Mouse (Mus musculus) heart, embryonic 10.5 days (tissue): ENCODE measurements around the gene 2210016L21Rik. TPM values are rescaled to one million over a fixed set of nuclear protein-coding genes. Genes with fewer than 3 reads are reported as not detected.
"Not testable (repeated sequence)": the region's sequence is repeated elsewhere in the genome, so short reads cannot be mapped to it uniquely, and the experiment has no call there.

Source experiments
- DNase-seq: peaks from one replicate; pipeline ENCODE4 v3.0.0-alpha.2; 2017; ENCODE audit warnings: low spot score
- H3K27ac ChIP-seq: fragments of 300-500 bp; sonication (generic); 2 replicates; pipeline ENCODE4 v1.5.1; 2016; ENCODE audit warnings: mild to moderate bottlenecking
- H3K27me3 ChIP-seq: fragments of 300-500 bp; sonication (generic); 2 replicates; pipeline ENCODE4 v1.6.1; 2016; ENCODE audit warnings: mild to moderate bottlenecking; ENCODE audit not compliant: poor library complexity, insufficient read depth, severe bottlenecking
- H3K36me3 ChIP-seq: fragments of 300-500 bp; sonication (generic); 2 replicates; pipeline ENCODE4 v1.6.1; 2016; ENCODE audit warnings: mild to moderate bottlenecking, moderate library complexity
- H3K4me1 ChIP-seq: fragments of 300-500 bp; sonication (generic); 2 replicates; pipeline ENCODE4 v1.6.1; 2016; ENCODE audit warnings: mild to moderate bottlenecking
- H3K4me3 ChIP-seq: fragments of 300-500 bp; sonication (generic); 2 replicates; pipeline ENCODE4 v1.5.1; 2016; ENCODE audit warnings: mild to moderate bottlenecking, moderate library complexity
- H3K9me3 ChIP-seq: fragments of 300-500 bp; sonication (generic); 2 replicates; pipeline ENCODE4 v1.6.1; 2016; ENCODE audit warnings: mild to moderate bottlenecking, moderate library complexity
- WGBS: fragments of 180-500 bp; shearing (Covaris S2); methylation state at CpG from one replicate; pipeline ENCODE4 v1.1.7; 2016; 5-methylcytosine and 5-hydroxymethylcytosine counted together
- polyA plus RNA-seq: library from polyadenylated mRNA; unstranded; fragments of >200 nt; fragmentation: Nextera tagmentation; extraction: Ambion mirVana; gene quantifications from 2 replicates; pipeline ENCODE4 v1.2.1, GENCODE M21; 2016

Gene 2210016L21Rik
- 30.1 and 33.0 TPM in 2 replicates for polyA plus RNA-seq

DNA sequence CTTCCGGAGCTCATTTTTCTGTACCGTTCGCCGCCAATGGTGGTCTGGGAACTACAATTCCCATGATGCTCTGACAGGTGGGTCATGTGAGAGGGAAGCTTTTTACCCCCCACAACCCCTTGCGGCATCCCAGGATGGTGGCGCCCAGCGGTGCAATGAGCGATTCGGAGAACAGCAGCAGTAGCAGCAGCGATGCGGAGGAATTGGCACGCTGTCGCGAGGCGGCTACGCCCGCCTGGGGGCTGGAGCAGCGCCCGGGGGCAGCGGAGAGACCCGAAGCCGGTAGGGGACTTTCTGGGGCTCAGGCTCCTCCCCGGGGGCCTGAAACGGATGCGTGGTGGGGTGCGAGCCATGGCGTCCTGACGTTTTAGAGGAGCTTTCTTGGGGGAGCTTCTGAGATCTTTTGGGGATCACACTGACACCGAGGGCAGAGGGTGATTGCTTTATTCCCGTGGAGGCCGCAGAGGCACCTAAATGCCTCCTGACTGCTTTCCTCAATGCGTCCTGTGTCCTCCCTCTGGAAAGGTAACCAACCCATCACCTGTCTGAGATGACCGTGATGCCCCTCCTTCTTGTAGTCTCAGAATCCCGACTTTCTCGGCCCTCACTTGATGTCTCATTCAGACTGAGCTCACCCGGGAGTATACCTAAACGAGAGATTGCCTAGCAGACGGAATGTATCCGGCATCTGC, at the start of gene 2210016L21Rik:
TSS of gene 2210016L21Rik (plus strand) at position 85 of the 692 bp plus-strand sequence.
- Histone ChIP-seq H3K36me3 (peaks cover 25% of the 10 kb centered on the region), H3K27me3 (no peaks in the 10 kb centered on the region), H3K4me3 (peak within 1 kb of the TSS; percentile 96), H3K27ac (peak within 1 kb of the TSS; percentile 97), H3K4me1 (peaks cover 8% of the 10 kb centered on the region; the same call in 1 of the 2 replicates), H3K9me3 (no peaks in the 10 kb centered on the region)
- DNase-seq, result peak; percentile 97
- WGBS, result 2% methylated on average over 39 of the region's 39 CpGs

DNA sequence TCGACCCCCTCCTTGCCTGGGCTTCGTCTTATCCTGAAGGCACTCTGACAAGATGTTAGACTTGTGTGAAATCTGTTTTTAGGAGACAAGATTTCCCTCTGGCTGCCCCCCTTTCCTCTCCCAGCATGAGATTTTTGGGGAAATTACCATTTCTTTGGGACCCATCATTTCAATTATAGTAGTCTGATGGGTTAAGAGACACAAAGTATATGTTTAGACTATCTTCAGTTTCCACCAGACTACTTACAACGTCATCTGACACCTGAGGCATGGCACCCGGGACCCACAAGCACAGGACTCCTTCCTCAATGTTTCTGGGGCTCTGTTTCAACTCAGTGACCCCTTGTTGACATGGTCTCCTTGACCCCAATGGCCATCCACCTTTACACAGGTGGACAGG, 46.4 kb upstream of the 2210016L21Rik start:
- no peaks in the 10 kb centered on the region for H3K36me3 ChIP-seq
- no peak for DNase-seq
- H3K27ac ChIP-seq, result no peak overlapping the region
- H3K27me3 ChIP-seq, result 0 out of 2 replicates have a peak, but pooled peaks cover 6% of the 10 kb centered on the region
- no peak overlapping the region for H3K4me3 ChIP-seq
- 74% methylated on average over 4 of the region's 4 CpGs for WGBS
- H3K4me1 ChIP-seq, result peaks cover 11% of the 10 kb centered on the region; the same call in 1 of the 2 replicates
- H3K9me3 ChIP-seq, result no peaks in the 10 kb centered on the region

DNA sequence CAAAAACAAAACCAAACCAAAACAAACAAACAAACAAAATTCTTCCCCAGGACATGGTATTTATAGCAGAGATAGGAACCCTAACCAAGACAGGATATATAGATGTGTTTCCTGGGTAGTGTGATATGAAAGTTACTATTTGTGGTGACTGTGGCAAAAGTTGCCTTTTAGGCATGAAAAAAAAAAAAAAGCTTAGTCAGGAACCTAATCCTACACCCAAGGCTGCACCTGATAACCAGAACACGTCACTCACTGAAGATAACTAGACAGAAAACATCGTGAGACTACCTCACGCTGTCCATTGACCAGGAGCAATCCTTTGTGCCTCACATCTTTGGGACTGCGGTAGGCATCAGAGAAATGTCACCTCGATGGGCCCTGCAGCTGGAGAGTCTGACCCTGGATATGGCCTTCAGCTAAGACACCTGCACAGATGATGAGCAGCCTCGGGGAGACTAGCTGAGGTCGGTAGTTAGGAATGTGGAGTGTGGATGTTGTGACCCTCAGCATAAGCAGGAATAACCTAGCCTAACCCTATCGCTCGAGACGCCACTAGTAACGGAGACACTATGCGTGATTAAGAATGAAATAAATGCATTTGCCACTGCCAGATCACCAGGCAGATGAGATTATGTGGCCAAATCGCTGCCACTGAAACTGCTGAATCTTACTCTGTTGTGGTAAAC, 45.1 kb upstream of the 2210016L21Rik start, which contains the start of gene Oasl2:
TSS of gene Oasl2 (plus strand) at position 249 of the 686 bp plus-strand sequence.
- H3K27ac ChIP-seq, result no peak within 1 kb of the TSS; the same call in 1 of the 2 replicates
- H3K27me3 ChIP-seq, result 0 out of 2 replicates have a peak, but pooled peaks cover 6% of the 10 kb centered on the region
- no peak for DNase-seq
- WGBS, result 49% methylated on average over 13 of the region's 13 CpGs
- H3K4me1 ChIP-seq, result peaks cover 11% of the 10 kb centered on the region; the same call in 1 of the 2 replicates
- no peaks in the 10 kb centered on the region for H3K36me3 ChIP-seq
- no peaks in the 10 kb centered on the region for H3K9me3 ChIP-seq
- peak within 1 kb of the TSS; percentile 23; the same call in 1 of the 2 replicates for H3K4me3 ChIP-seq

DNA sequence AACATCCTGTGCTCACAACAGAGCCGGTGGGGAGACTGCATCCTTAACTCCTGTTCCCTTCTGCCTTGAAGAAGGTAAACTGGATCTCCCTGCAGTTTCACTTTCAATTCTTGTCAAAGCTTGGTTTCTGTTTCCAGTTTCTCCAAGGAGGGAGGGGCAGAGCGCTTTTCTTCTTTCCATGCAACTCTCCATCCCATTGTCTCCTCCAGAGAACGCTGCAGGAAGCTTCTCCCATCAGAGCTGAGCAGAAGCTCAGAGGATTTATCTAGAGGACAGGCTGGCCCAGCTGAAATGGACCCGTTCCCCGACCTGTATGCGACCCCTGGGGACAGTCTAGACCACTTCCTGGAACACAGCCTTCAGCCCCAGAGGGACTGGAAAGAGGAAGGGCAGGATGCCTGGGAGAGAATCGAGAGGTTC, 44.6 kb upstream of the 2210016L21Rik start:
- Histone ChIP-seq H3K27ac (no peak overlapping the region; the same call in 1 of the 2 replicates), H3K9me3 (no peaks in the 10 kb centered on the region), H3K4me1 (peaks cover 11% of the 10 kb centered on the region; the same call in 1 of the 2 replicates), H3K27me3 (0 out of 2 replicates have a peak, but pooled peaks cover 6% of the 10 kb centered on the region), H3K4me3 (peak overlapping the region; percentile 23; the same call in 1 of the 2 replicates), H3K36me3 (no peaks in the 10 kb centered on the region)
- WGBS, result 11% methylated on average over 7 of the region's 7 CpGs
- DNase-seq, result no peak

DNA sequence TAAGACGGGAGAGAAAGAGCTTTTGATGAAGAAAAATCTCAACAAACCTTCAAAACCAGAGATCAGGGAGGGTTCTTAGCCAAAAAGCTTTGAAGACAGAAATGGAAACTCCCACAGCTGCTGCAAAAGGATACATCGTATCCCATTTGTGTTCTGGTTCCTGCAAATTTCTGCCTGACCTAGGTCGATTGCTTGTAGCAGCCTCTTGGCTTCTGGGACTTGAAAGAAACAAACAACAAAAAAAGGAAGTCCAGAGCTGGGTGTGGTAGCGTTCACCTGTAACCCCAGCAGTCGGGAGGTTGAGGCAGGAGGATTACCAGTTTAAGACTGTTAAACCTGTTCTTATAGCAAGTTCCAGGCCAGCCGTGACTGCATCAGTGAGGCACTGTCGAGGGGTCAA, 43.1 kb upstream of the 2210016L21Rik start:
- DNase-seq, result no peak
- WGBS, result 79% methylated on average over 7 of the region's 7 CpGs
- Histone ChIP-seq H3K27ac (no peak overlapping the region), H3K27me3 (0 out of 2 replicates have a peak, but pooled peaks cover 6% of the 10 kb centered on the region), H3K36me3 (no peaks in the 10 kb centered on the region), H3K4me3 (no peak overlapping the region), H3K4me1 (peaks cover 11% of the 10 kb centered on the region; the same call in 1 of the 2 replicates), H3K9me3 (no peaks in the 10 kb centered on the region)

DNA sequence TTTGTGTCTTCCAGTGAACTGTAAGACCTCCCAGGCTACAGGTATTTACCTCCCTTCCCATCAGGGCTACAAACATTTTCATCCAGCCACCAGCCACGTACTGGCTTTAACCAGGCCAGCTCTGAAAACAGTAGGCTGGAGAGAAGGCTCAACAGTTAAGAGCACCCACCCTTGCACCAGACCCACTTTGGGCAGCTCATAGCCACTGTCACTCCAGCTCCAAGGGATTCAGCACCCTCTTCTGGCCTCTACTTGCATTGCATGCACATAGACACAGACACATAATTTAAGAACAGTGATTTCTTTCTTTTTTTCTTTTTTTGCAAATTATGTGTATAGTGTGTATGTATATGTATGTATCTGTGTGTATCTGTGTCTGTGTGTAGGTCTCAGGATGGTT, 39.5 kb upstream of the 2210016L21Rik start:
- no peaks in the 10 kb centered on the region for H3K36me3 ChIP-seq
- WGBS, result 35% methylated on average over 1 of the region's 1 CpGs
- H3K4me1 ChIP-seq, result peaks cover 5% of the 10 kb centered on the region; the same call in 1 of the 2 replicates
- no peaks in the 10 kb centered on the region for H3K9me3 ChIP-seq
- no peak overlapping the region for H3K4me3 ChIP-seq
- DNase-seq, result no peak
- H3K27me3 ChIP-seq, result 0 out of 2 replicates have a peak, but pooled peaks cover 2% of the 10 kb centered on the region
- H3K27ac ChIP-seq, result no peak overlapping the region

DNA sequence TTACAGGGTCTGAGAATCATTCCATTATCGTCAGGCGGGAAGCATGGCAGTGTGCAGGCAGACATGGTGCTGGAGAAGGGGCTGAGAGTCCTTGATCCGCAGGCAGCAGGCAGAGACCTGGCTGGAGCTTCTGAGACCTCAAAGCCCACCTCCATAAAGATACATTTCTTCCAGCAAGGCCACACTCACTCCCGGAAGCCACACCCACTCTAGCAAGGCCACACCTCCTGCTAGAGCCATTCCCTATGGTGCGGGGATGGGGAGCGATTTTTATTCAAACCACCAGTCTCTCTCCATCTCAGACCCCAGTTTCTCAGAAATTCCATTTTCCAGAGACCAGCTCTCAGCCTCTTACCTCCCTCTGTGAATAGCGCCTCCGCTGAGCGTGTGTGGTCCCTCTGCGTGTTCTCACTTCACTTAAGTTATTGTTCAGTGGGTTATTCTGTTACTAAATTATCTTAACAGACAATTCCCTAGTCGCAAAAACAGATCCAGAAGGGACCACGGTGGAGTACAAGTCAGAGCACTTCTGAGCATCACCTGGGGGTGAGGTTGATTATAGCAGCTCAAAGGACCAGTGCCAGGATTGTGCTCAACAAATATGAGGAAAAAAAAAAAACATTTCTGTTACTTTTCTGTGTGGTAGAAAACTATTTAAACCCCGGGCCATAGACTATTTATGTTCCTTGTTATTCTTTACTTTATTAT, 33.2 kb upstream of the 2210016L21Rik start:
- H3K9me3 ChIP-seq, result no peaks in the 10 kb centered on the region
- no peak for DNase-seq
- no peak overlapping the region for H3K27ac ChIP-seq
- WGBS, result 47% methylated on average over 13 of the region's 13 CpGs
- H3K4me3 ChIP-seq, result no peak overlapping the region
- H3K4me1 ChIP-seq, result no peaks in the 10 kb centered on the region
- no peaks in the 10 kb centered on the region for H3K27me3 ChIP-seq
- no peaks in the 10 kb centered on the region for H3K36me3 ChIP-seq

DNA sequence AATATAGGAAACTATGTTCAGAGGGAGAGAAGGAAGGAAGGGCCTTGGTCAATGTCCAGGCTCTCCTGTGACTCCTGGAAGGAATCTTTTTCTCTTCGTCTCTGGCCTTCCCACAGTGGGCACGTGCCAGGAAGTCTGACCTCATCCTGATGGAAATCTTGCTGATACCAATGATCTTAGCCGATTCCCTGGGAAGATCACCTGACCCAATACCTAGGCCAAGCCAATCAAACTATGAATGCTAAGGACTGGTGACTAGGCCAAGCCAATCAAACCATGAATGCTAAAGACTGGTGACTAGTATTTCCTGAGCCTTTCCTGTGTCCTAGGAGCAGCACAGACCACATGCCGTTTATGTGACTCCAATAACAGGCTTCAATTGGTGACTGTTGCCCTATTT, 28.3 kb upstream of the 2210016L21Rik start:
- 63% methylated on average over 4 of the region's 4 CpGs for WGBS
- no peak overlapping the region for H3K27ac ChIP-seq
- H3K9me3 ChIP-seq, result no peaks in the 10 kb centered on the region
- no peak for DNase-seq
- H3K36me3 ChIP-seq, result no peaks in the 10 kb centered on the region
- no peak overlapping the region for H3K4me3 ChIP-seq
- H3K27me3 ChIP-seq, result no peaks in the 10 kb centered on the region
- H3K4me1 ChIP-seq, result peaks cover 8% of the 10 kb centered on the region

DNA sequence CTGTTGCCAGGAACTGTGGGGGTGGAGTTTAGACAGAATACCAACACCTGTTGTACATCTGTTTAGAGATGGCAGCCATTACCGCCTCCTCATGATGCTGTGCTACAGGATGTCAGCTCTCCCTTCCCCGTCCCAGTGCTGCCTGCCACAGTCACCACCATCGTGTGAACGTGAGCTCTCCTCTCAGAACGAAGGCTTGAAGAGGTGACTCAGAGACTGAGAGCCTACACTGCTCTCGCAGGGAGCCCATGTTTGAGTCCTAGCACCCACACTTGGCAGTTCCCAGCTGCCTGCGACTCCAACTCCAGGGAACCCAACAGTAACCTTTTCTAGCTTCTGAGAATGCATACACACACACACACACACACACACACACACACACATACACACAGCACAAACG, 27.1 kb upstream of the 2210016L21Rik start:
- 68% methylated on average over 8 of the region's 8 CpGs for WGBS

DNA sequence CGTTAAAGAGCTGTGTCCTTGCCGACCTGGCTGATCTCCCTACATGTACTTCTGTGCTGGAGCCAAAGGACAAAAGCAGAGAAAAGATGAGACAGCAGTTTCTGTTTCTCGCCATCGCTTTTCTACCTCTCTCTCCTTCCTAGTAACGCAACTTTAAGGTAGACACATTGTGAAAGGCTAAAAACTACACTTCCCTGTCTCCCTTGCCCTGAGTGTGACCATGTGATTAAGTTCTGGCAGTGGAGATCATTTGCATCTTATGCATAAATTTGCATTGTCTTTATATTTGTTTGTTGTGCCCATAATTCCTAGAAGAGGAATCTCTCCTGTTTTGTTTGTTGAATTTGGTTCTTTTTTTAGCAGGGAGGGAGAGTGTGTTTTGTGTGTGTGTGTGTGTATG, 26.1 kb upstream of the 2210016L21Rik start:
- H3K4me1 ChIP-seq, result peaks cover 8% of the 10 kb centered on the region
- no peak overlapping the region for H3K27ac ChIP-seq
- DNase-seq, result no peak
- no peaks in the 10 kb centered on the region for H3K36me3 ChIP-seq
- H3K27me3 ChIP-seq, result no peaks in the 10 kb centered on the region
- H3K9me3 ChIP-seq, result no peaks in the 10 kb centered on the region
- H3K4me3 ChIP-seq, result no peak overlapping the region
- WGBS, result 77% methylated on average over 5 of the region's 5 CpGs

More for the DNA sequence above, 27.1 kb upstream of the 2210016L21Rik start:
- DNase-seq, result no peak
- H3K4me3 ChIP-seq, result no peak overlapping the region
- H3K36me3 ChIP-seq, result no peaks in the 10 kb centered on the region
- no peak overlapping the region for H3K27ac ChIP-seq
- peaks cover 8% of the 10 kb centered on the region for H3K4me1 ChIP-seq
- H3K9me3 ChIP-seq, result no peaks in the 10 kb centered on the region
- no peaks in the 10 kb centered on the region for H3K27me3 ChIP-seq

DNA sequence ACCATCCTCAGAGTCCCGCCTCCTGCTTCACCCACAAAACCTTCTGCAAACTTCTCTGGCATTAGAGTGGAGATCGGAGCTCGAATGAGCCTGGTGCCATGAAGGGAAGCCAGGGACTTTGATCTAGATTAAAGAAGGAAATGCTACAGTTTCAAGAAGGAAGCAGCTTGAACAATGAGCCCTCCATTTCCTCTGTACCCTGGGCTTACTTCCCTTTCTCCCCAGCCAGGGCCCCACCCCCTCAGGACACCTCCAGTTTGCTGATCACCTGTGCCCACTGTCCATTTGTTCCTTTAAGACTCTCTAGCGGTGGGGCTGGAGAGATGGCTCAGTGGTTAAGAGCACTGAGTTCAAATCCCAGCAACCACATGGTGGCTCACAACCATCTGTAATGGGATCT, 25.2 kb upstream of the 2210016L21Rik start:
- Histone ChIP-seq H3K9me3 (no peaks in the 10 kb centered on the region), H3K4me1 (peaks cover 8% of the 10 kb centered on the region), H3K27ac (no peak overlapping the region), H3K4me3 (no peak overlapping the region), H3K36me3 (no peaks in the 10 kb centered on the region), H3K27me3 (no peaks in the 10 kb centered on the region)
- 65% methylated on average over 4 of the region's 4 CpGs for WGBS
- DNase-seq, result no peak

DNA sequence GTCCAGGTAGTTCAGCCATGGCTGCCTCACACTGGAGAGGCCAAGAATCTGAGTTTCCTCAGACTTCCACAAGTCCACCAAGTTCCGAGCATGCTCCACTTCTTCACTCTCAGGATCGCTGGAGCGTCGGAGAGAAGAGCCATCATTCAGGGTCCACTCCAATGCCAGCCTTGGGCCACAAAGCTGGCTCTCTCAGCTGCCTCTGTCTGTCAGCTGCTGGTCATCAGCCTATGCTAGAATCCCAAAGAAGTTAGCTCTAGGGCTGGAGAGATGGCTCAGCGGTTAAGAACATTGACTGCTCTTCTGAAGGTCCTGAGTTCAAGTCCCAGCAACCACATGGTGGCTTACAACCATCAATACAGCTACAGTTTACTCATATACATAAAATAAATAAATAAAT, 24.6 kb upstream of the 2210016L21Rik start:
- H3K4me3 ChIP-seq, H3K27ac ChIP-seq: not testable (repeated sequence)

More for the DNA sequence above, 24.6 kb upstream of the 2210016L21Rik start:
- H3K4me1 ChIP-seq, H3K27me3 ChIP-seq, H3K9me3 ChIP-seq, DNase-seq, H3K36me3 ChIP-seq: not testable (repeated sequence)
- WGBS, result 89% methylated on average over 5 of the region's 5 CpGs
